Comparison of ENCODE assay signal across 8 mouse cellular contexts in genomic region chr8:123729055-123729785, GRCm38 (mm10).
DNase-seq lines count a peak whose midpoint lies in the region; ATAC-seq and TF ChIP-seq lines count a peak whose summit lies in the region.
"Had no signal": no experiment of that assay in that cellular context is flagged by ENCODE, and none has a peak within 500 bp of the region (broad histone marks: within the 10 kb centered on the region; RNA-seq: fewer than 3 reads in every experiment).

No protein-coding gene starts in this region.

- H3K4me3 ChIP-seq in heart, embryonic 11.5 days (ENCODE audit: low read depth, low read length): no peak overlapping the region
- no peak overlapping the region for H3K4me3 ChIP-seq in kidney, embryonic 16.5 days (ENCODE audit: low read length)
- no peak overlapping the region for H3K4me3 ChIP-seq in lung, embryonic 14.5 days (ENCODE audit: low read depth, low read length)

- WGBS in heart, embryonic 11.5 days (ENCODE audit: insufficient replicate concordance): 25% methylated on average over 20 of the region's 20 CpGs
- WGBS in kidney, embryonic 16.5 days: 14% methylated on average over 20 of the region's 20 CpGs
- 12% methylated on average over 20 of the region's 20 CpGs for WGBS in lung, embryonic 14.5 days

- peak; percentile 47 for ATAC-seq in heart, embryonic 11.5 days (replicated peaks; ENCODE audit: insufficient number of reproducible peaks, low FRiP score, low TSS enrichment)
- peak; percentile 96 for ATAC-seq in kidney, embryonic 16.5 days (ENCODE audit: low FRiP score, low TSS enrichment)
- 0 out of 2 replicates have a peak, but pooled peaks have one; percentile 19 for ATAC-seq in lung, embryonic 14.5 days (ENCODE audit: insufficient read depth)

- peak overlapping the region; percentile 47 for H3K4me2 ChIP-seq in heart, embryonic 11.5 days
- H3K4me2 ChIP-seq in kidney, embryonic 16.5 days (replicated peaks; ENCODE audit: low read depth, low read length): peak overlapping the region; percentile 36
- peak overlapping the region; percentile 37 for H3K4me2 ChIP-seq in lung, embryonic 14.5 days

- H3K27me3 ChIP-seq in heart, embryonic 11.5 days (ENCODE audit: control insufficient read depth, insufficient read depth, low read length): no peaks in the 10 kb centered on the region
- H3K27me3 ChIP-seq in kidney, embryonic 16.5 days (ENCODE audit: insufficient read depth, low read length): no peaks in the 10 kb centered on the region
- no peaks in the 10 kb centered on the region for H3K27me3 ChIP-seq in lung, embryonic 14.5 days (ENCODE audit: insufficient read depth, low read length)

- peak overlapping the region; percentile 54; the same call in 1 of the 2 replicates for H3K9ac ChIP-seq in heart, embryonic 11.5 days (ENCODE audit: low read depth, low read length)
- no peak overlapping the region for H3K9ac ChIP-seq in kidney, embryonic 16.5 days (replicated peaks; ENCODE audit: low read length)
- H3K9ac ChIP-seq in lung, embryonic 14.5 days: peak overlapping the region; percentile 32

- H3K9me3 ChIP-seq in heart, embryonic 11.5 days (replicated peaks; ENCODE audit: control insufficient read depth, low read length): no peaks in the 10 kb centered on the region
- no peaks in the 10 kb centered on the region for H3K9me3 ChIP-seq in kidney, embryonic 16.5 days (ENCODE audit: low read length)
- no peaks in the 10 kb centered on the region for H3K9me3 ChIP-seq in lung, embryonic 14.5 days (ENCODE audit: low read depth, low read length)

- no peaks in the 10 kb centered on the region for H3K36me3 ChIP-seq in heart, embryonic 11.5 days (ENCODE audit: control insufficient read depth, insufficient read depth, low read length)
- no peaks in the 10 kb centered on the region for H3K36me3 ChIP-seq in kidney, embryonic 16.5 days (ENCODE audit: insufficient read depth, low read length)
- no peaks in the 10 kb centered on the region for H3K36me3 ChIP-seq in lung, embryonic 14.5 days (ENCODE audit: insufficient read depth)

- peaks cover 26% of the 10 kb centered on the region for H3K4me1 ChIP-seq in heart, embryonic 11.5 days (ENCODE audit: control insufficient read depth, insufficient read depth, low read length)
- H3K4me1 ChIP-seq in kidney, embryonic 16.5 days (ENCODE audit: insufficient read depth, low read length): peaks cover 19% of the 10 kb centered on the region
- H3K4me1 ChIP-seq in lung, embryonic 14.5 days (ENCODE audit: insufficient read depth): peaks cover 10% of the 10 kb centered on the region

- DNase-seq in brain, adult 2 months (ENCODE audit: low read depth, low spot score): peak; percentile 94
- DNase-seq in embryo, embryonic 10.5 days (ENCODE audit: low spot score): peak; percentile 70
- peak; percentile 52 for DNase-seq in lung, embryonic 14.5 days
- DNase-seq in right cerebral cortex, adult 18-20 months: peak; percentile 87
- DNase-seq in spleen, adult 18-20 months: no peak

- TF ChIP-seq CTCF in lung, embryonic 14.5 days (IDR thresholded peaks at IDR 0.05; ENCODE audit: low read depth): no peak

- H3K27ac ChIP-seq in heart, embryonic 11.5 days (ENCODE audit: low read depth, low read length): peak overlapping the region; percentile 57
- peak overlapping the region; percentile 64 for H3K27ac ChIP-seq in kidney, embryonic 16.5 days (ENCODE audit: low read length)
- peak overlapping the region; percentile 51; the same call in 1 of the 2 replicates for H3K27ac ChIP-seq in lung, embryonic 14.5 days (ENCODE audit: low read depth)
- H3K27ac ChIP-seq: macrophage had no signal

Comparison
In these comparisons a context has a peak if more than half of its experiments do, and no peak if none do; other contexts are left out.
1. DNase-seq: peak in brain, adult 2 months (single experiment), embryo, embryonic 10.5 days (single experiment), lung, embryonic 14.5 days (single experiment) and right cerebral cortex, adult 18-20 months (single experiment); none in spleen, adult 18-20 months (0 of 2).
2. ATAC-seq: peak in every context shown above with its lines; median percentile 96 in kidney, embryonic 16.5 days; 47 in heart, embryonic 11.5 days; 19 in lung, embryonic 14.5 days.
3. Peak in every context shown above with its lines, with median percentiles within 50 percentile points of each other: H3K27ac ChIP-seq and H3K4me2 ChIP-seq.